Mouse (Mus musculus) ES-CJ7 (cell line): ENCODE measurements around the gene M1ap.

ENCODE experiments used
- DNase-seq: peaks from one replicate; pipeline ENCODE4 v3.0.0; 2011; ENCODE audit warnings: low read depth, low spot score

Gene M1ap

GRCm38 (mm10) chr6:82946651-82947050, at the start of gene M1ap:
Gene M1ap (plus strand): TSS chr6:82946902.
- DNase-seq, result peak; percentile 83

- DNase-seq, result no peak
Observed at GRCm38 (mm10) chr6:82897311-82897710, 49.4 kb upstream of the M1ap start.

GRCm38 (mm10) chr6:82898227-82898626, 48.5 kb upstream of the M1ap start:
- no peak for DNase-seq

DNA sequence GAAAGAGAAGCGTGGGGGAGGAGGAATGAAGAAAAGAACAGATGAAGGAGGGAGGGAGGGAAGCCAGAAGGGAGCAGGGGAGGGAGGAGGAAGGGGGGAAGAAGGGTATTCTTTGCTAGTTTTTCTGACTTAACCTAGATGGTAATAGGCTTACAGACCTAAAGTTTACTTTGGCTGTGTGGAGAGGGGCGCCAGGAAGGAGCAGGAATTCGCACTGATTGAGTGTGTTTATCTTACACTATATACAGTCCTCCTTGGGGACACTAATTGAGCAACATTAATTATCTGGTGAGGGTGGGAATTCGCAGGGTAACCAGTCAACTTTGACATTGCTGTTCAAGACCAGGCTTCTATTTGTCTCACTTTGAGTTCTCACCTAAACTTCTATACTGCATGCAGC, 48.0 kb upstream of the M1ap start:
- DNase-seq, result no peak

- DNase-seq, result no peak
Observed at GRCm38 (mm10) chr6:82902559-82902958, 44.1 kb upstream of the M1ap start.

GRCm38 (mm10) chr6:82906985-82907384, 39.7 kb upstream of the M1ap start:
- no peak for DNase-seq

- no peak for DNase-seq
Observed at GRCm38 (mm10) chr6:82908034-82908433, 38.7 kb upstream of the M1ap start.

DNA sequence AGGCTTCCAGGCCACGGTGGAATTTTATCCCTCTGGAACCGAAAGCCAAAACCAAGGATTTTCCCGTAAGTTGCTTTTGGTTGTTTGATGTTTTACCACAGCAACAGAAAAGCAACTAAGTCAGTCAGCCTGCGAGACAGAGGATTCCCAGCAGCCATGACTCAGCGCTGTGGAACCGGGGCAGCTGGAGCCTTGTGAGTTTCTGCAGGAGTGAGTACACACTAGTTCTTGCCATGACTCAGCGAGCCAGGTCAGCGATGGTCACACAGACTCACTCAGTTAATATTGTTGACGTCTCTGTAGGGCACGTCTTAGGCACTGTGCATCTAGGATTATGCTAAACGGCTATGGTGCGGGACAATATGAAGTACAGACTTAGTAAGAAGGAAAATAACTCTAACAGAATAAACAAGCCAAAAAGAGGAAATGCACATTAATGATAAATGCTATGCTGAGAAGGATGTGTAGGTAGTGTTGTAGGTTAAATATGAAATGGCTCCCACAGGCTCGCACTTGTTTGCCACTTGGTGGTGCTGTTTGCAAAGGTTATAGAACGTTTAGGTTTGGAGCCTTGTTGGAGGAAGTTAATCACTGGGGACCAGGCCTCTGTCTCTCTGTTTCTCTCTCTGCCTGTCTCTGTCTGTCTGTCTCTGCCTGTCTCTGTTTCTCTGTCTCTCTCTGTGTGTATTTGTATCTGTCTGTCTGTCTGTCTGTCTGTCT, 37.4 kb upstream of the M1ap start:
- DNase-seq, result peak; percentile 77

DNA sequence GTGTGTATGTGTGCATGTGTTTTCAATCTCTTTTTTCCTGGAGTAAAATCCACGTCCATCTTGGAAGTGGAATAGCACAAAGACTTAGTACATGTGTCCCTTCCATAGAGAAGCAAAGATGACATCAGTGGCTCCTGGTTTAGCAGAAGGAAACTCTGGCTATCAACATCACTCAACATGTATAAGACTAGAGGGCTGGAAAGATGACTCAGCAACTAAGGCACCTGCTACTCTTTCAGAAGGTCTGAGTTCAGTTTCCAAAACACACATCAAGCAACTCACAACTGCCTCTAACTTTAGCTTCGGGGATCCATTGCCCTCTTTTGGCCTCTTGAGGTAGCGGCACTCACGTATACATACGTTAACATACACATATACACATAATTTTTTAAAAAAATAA, 35.4 kb upstream of the M1ap start:
- DNase-seq, result no peak

GRCm38 (mm10) chr6:82913336-82914247, 33.1 kb upstream of the M1ap start:
- no peak for DNase-seq

DNA sequence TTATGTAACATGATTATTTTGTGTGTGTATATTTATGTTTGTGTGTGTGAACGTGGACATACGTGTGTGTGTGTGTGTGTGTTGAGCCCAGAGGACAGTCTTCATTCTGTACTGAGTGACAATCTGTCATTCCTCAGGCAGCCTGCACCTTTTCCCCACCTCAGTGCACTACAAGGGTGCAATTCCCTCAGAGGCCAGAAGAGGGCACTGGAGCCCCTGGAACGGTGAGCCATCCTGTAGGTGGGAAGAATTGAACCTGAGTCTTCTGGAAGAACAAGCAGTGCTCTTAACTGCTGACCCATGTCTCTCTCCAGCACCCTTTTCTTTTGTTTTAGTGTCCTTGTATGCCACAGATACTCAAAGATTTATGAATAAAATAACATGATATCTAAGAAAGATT, 30.8 kb upstream of the M1ap start:
- peak; percentile 75 for DNase-seq

DNA sequence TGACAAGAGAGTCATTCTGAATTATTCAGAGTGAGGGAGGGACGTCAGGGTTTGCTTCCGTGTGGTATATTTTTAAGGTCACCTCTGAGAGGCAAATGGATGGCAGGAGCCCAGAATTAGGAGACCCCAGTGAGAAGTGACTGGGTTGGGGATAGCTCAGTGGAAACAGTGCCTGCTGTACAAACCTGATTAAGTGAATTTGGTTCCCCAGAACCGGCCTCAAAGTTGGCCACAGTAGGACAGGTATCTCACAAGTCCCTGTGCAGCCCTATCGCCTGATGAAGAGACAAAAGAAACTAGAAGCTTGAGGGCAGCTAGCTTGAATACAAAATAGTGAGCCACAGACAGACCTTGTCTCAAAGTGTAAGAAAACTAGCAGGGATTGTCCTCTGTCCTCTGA, 30.2 kb upstream of the M1ap start:
- no peak for DNase-seq

- DNase-seq, result no peak
Observed at GRCm38 (mm10) chr6:82917076-82917777, 29.5 kb upstream of the M1ap start.

- DNase-seq, result peak; percentile 71
Observed at GRCm38 (mm10) chr6:82917778-82918129, 28.9 kb upstream of the M1ap start.

DNA sequence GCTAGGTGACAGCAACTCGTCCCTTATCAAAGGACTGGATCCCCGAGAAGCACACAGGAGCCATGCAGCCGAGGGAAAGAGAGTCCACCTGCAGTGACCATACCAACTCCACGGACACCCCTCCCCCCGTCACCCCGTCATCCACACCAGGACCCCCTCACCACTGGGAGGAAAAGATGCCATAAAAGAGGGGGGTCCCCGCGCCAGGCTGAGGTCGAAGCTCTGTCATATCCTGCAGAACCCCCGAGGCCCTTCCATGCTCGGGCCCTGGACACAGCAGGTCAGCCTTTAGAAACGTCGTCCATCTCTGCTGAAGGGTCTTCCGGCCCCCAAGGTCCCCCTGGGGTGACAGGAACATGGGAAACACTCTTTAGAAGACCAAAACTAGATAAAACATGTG, 28.3 kb upstream of the M1ap start:
- DNase-seq, result no peak

GRCm38 (mm10) chr6:82919520-82919919, 27.2 kb upstream of the M1ap start:
- DNase-seq, result peak; percentile 39

DNA sequence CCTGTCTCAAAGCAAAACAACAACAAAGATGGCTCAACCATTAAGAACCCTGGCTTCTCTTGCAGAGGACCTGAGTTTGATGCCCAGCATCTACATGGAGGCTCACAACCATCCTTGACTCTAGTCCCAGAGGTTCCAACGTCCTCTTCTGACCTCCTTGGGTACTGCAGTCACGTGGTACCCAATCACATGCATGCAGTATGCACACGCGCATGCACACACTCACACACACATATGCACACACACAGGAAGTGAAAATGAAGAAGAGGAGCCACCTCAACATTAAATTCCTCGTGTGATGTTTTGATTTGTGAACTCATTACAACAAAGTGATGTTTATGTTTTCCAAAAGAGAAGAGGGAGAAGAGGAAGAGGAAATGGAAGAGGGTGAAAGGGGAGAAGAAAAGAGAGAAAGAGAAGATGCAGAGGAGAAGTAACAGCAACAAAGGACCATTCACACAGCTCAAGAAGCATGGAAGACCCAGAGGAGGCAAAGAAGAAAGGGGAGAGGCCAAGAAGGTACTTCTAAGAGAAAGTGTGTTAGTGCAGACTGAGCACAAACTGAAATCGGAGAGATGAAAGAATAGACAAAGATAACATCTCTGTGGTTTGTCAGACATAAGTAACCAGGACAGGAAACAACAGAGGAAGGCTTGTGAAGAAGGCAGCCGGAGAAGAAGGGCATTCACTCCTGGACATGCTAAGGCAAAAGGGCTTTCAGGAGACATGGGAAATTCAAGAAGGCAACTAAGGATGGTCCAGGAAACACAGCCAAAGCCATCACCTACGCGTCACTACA, 25.1 kb upstream of the M1ap start:
- no peak for DNase-seq

- DNase-seq, result peak; percentile 48
Observed at GRCm38 (mm10) chr6:82925005-82925404, 21.7 kb upstream of the M1ap start.

GRCm38 (mm10) chr6:82926106-82926505, 20.6 kb upstream of the M1ap start:
- DNase-seq, result no peak

- no peak for DNase-seq
Observed at GRCm38 (mm10) chr6:82926528-82926927, 20.2 kb upstream of the M1ap start.

DNA sequence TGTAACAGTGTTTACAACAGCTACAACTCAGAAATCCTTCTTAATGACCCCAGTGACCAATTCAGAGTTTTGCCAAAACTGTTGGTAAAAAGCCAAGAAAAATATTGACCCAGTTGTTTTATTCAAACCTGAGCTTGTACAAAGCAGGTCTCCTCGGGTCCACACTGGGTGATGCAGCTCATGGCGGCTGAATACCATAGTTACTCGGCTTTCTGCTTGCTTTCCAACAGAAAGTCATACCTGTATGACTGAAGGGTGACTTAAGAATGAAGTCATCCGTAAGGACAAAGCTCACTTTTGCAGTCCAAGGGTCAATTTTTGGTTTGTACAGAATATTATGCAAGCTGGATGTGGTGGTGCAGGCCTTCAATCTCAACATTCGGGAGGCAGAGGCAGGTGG, 19.1 kb upstream of the M1ap start:
- DNase-seq, result no peak
